In the genomic region with DNA sequence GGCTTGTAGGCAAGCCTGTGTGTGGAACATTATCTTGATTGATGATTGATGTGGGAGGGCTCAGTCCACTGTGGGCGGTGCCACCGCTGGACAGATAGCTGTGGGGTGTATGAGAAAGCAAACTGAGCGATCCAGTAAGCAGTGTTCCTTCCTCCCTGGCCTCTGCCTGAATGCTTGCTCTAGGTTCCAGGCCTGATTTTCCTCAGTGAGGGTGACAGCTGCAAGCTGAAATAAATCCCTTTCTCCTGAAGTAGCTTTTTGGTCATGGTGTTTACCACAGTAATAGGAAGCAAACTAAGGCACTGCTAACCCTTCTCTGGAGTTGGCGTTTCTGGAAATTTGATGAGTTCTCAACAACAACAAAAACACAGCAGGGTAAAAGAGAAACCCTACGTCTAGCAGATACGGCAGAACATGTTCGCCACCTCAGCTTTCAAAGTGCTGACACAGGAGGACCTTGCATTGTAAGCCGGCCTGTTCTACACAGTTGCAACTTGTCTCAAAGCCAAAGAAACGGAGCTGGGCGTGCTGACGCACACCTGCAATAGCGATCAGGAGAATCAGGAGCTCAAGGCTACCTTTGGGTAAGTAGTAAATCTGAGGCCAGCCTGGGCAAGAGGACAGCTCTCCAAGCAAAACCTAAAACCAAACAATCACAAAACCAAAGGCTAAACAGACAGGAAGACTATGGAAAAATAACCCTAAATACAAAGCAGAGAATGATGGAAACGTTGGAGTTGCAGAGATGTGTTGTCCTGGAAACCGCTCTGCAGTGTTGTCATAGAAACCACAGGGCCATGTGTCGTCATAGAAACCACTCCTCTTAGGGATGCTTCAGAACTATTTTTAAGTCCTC, we compare ENCODE assay signal across 13 mouse cellular contexts. TPM values are rescaled to one million over a fixed set of nuclear protein-coding genes. Genes with fewer than 3 reads are reported as not detected.
A peak's percentile ranks its signal among the peaks of the same experiment; 100 is the strongest.
DNase-seq lines count a peak whose midpoint lies in the region; ATAC-seq and TF ChIP-seq lines count a peak whose summit lies in the region.
"Had no signal": no experiment of that assay in that cellular context is flagged by ENCODE, and none has a peak within 500 bp of the region (broad histone marks: within the 10 kb centered on the region; RNA-seq: fewer than 3 reads in every experiment).

No protein-coding gene starts in this region.

- no peaks in the 10 kb centered on the region for H3K27me3 ChIP-seq in limb, embryonic 13.5 days
- H3K27me3 ChIP-seq in limb, embryonic 10.5 days (ENCODE audit: low read depth, poor library complexity, severe bottlenecking), result no peaks in the 10 kb centered on the region
- H3K27me3 ChIP-seq in forebrain, postnatal 0 days (ENCODE audit: insufficient read depth, low read length), result no peaks in the 10 kb centered on the region
- no peaks in the 10 kb centered on the region for H3K27me3 ChIP-seq in intestine, embryonic 15.5 days (replicated peaks)

- no peak overlapping the region for H3K4me2 ChIP-seq in limb, embryonic 13.5 days (replicated peaks)
- H3K4me2 ChIP-seq in forebrain, postnatal 0 days (ENCODE audit: low read depth), result peak overlapping the region; percentile 37
- no peak overlapping the region for H3K4me2 ChIP-seq in intestine, embryonic 15.5 days (replicated peaks)
- H3K4me2 ChIP-seq: liver, embryonic 11.5 days had no signal

- peak; percentile 60; the same call in 1 of the 2 replicates for ATAC-seq in limb, embryonic 13.5 days (ENCODE audit: low FRiP score, low read depth)
- ATAC-seq in forebrain, postnatal 0 days, result peak; percentile 84
- ATAC-seq in intestine, embryonic 15.5 days, result no peak

- H3K27ac ChIP-seq in limb, embryonic 13.5 days, result peak overlapping the region; percentile 6; the same call in 1 of the 2 replicates
- H3K27ac ChIP-seq in limb, embryonic 10.5 days, result no peak overlapping the region
- peak overlapping the region; percentile 96 for H3K27ac ChIP-seq in forebrain, postnatal 0 days (ENCODE audit: low read depth, low read length)
- H3K27ac ChIP-seq in olfactory bulb, adult 2 months (ENCODE audit: insufficient read depth, low read depth, low read length), result peak overlapping the region; percentile 95
- H3K27ac ChIP-seq in intestine, embryonic 15.5 days, result no peak overlapping the region
- H3K27ac ChIP-seq: heart, adult 2 months had no signal

- H3K9me3 ChIP-seq in limb, embryonic 13.5 days, result 0 out of 2 replicates have a peak, but pooled peaks cover 6% of the 10 kb centered on the region
- no peaks in the 10 kb centered on the region for H3K9me3 ChIP-seq in limb, embryonic 10.5 days (replicated peaks)
- no peaks in the 10 kb centered on the region for H3K9me3 ChIP-seq in forebrain, postnatal 0 days (ENCODE audit: low read length)
- H3K9me3 ChIP-seq in intestine, embryonic 15.5 days, result no peaks in the 10 kb centered on the region

- TF ChIP-seq POLR2A in olfactory bulb, adult 2 months (IDR thresholded peaks at IDR 0.05; ENCODE audit: insufficient read depth, low read depth, low read length), result no peak

- intact Hi-C loops in heart, postnatal 25 days (cut with DNase I), result no loop called here

- TF ChIP-seq CTCF in forebrain, postnatal 0 days (IDR thresholded peaks at IDR 0.05; ENCODE audit: low read depth), result no peak
- no peak for TF ChIP-seq CTCF in olfactory bulb, adult 2 months (IDR thresholded peaks at IDR 0.05; ENCODE audit: insufficient read depth, low read depth, low read length)

- peaks cover 9% of the 10 kb centered on the region for H3K4me1 ChIP-seq in limb, embryonic 13.5 days
- peaks cover 8% of the 10 kb centered on the region for H3K4me1 ChIP-seq in limb, embryonic 10.5 days
- H3K4me1 ChIP-seq in forebrain, postnatal 0 days (ENCODE audit: insufficient read depth), result peaks cover 30% of the 10 kb centered on the region
- H3K4me1 ChIP-seq in olfactory bulb, adult 2 months (ENCODE audit: control insufficient read depth, insufficient read depth, low read length), result peaks cover 39% of the 10 kb centered on the region
- no peaks in the 10 kb centered on the region for H3K4me1 ChIP-seq in intestine, embryonic 15.5 days (replicated peaks)

- H3K36me3 ChIP-seq in limb, embryonic 13.5 days, result no peaks in the 10 kb centered on the region
- no peaks in the 10 kb centered on the region for H3K36me3 ChIP-seq in limb, embryonic 10.5 days
- no peaks in the 10 kb centered on the region for H3K36me3 ChIP-seq in forebrain, postnatal 0 days (ENCODE audit: insufficient read depth)
- no peaks in the 10 kb centered on the region for H3K36me3 ChIP-seq in intestine, embryonic 15.5 days

- 57% methylated on average over 15 of the region's 15 CpGs for WGBS in limb, embryonic 13.5 days
- 78% methylated on average over 15 of the region's 15 CpGs for WGBS in limb, embryonic 10.5 days
- 24% methylated on average over 15 of the region's 15 CpGs for WGBS in forebrain, postnatal 0 days
- WGBS in olfactory bulb, adult 2 months, result 27% methylated on average over 15 of the region's 15 CpGs
- WGBS in intestine, embryonic 15.5 days, result 73% methylated on average over 15 of the region's 15 CpGs

- H3K9ac ChIP-seq in limb, embryonic 13.5 days, result no peak overlapping the region
- peak overlapping the region; percentile 33; the same call in 1 of the 2 replicates for H3K9ac ChIP-seq in forebrain, postnatal 0 days
- H3K9ac ChIP-seq in intestine, embryonic 15.5 days, result no peak overlapping the region

- H3K4me3 ChIP-seq in limb, embryonic 13.5 days, result no peak overlapping the region
- no peak overlapping the region for H3K4me3 ChIP-seq in limb, embryonic 10.5 days
- H3K4me3 ChIP-seq in forebrain, postnatal 0 days (ENCODE audit: low read depth, low read length), result no peak overlapping the region
- no peak overlapping the region for H3K4me3 ChIP-seq in olfactory bulb, adult 2 months (ENCODE audit: insufficient read depth, low read depth, low read length)
- H3K4me3 ChIP-seq in intestine, embryonic 15.5 days (replicated peaks), result no peak overlapping the region
- H3K4me3 ChIP-seq: heart, adult 2 months had no signal

- no peak for DNase-seq in limb, embryonic 10.5 days (ENCODE audit: low spot score)
- DNase-seq in forebrain, postnatal 0 days, result peak; percentile 89
- DNase-seq in left cerebral cortex, adult 9 months (ENCODE audit: low spot score in 2 of 2), result peak; percentile 75 to 77
- no peak for DNase-seq in cerebellum, adult 8-10 months
- no peak for DNase-seq in heart, postnatal 25 days (ENCODE audit: low spot score)
- DNase-seq: adrenal gland, adult 2 months; heart, adult 2 months; kidney, adult 8-10 months had no signal

RNA-seq across cellular contexts. Expression of a gene that starts 2.8 kb away (rescaled TPM):
- polyA plus RNA-seq in limb, embryonic 13.5 days (2015; fragmentation: Nextera tagmentation; extraction: Ambion mirVana), result 1.00 and 1.0 TPM in 2 replicates
- 0.79 and 1.5 TPM in 2 replicates for polyA plus RNA-seq in limb, embryonic 10.5 days (2016; fragmentation: Nextera tagmentation; extraction: Ambion mirVana)
- 53.4 and 64.8 TPM in 2 replicates for total RNA-seq in forebrain, postnatal 0 days (2014; rRNA removed)
- 51.1 and 61.5 TPM in 2 replicates for polyA plus RNA-seq in forebrain, postnatal 0 days (2015; fragmentation: Nextera tagmentation; extraction: Ambion mirVana)
- not detected in 2 replicates for polyA plus RNA-seq in olfactory bulb, adult 2 months (2012; ENCODE audit: insufficient read depth, insufficient read length, low replicate concordance, missing spikeins)
- polyA plus RNA-seq in intestine, embryonic 15.5 days (2015; fragmentation: Nextera tagmentation; extraction: Ambion mirVana), result 3.0 and 3.1 TPM in 2 replicates
- total RNA-seq in heart, postnatal 25 days (2021), result not detected
- total RNA-seq: megakaryocyte, adult 5-6 weeks had no signal

RNA-seq across cellular contexts. Expression of a gene that starts 12.2 kb away (rescaled TPM):
- polyA plus RNA-seq in limb, embryonic 13.5 days (2015; fragmentation: Nextera tagmentation; extraction: Ambion mirVana), result 22.7 and 23.4 TPM in 2 replicates
- 2.6 and 5.7 TPM in 2 replicates for polyA plus RNA-seq in limb, embryonic 10.5 days (2016; fragmentation: Nextera tagmentation; extraction: Ambion mirVana)
- 98.9 and 133 TPM in 2 replicates for total RNA-seq in forebrain, postnatal 0 days (2014; rRNA removed)
- polyA plus RNA-seq in forebrain, postnatal 0 days (2015; fragmentation: Nextera tagmentation; extraction: Ambion mirVana), result 87.5 and 134 TPM in 2 replicates
- not detected in 2 replicates for polyA plus RNA-seq in olfactory bulb, adult 2 months (2012; ENCODE audit: insufficient read depth, insufficient read length, low replicate concordance, missing spikeins)
- 8.1 and 8.3 TPM in 2 replicates for polyA plus RNA-seq in intestine, embryonic 15.5 days (2015; fragmentation: Nextera tagmentation; extraction: Ambion mirVana)
- 1 to 10 TPM; 3.7 to 4.1 TPM for total RNA-seq in heart, postnatal 25 days (2021)
- total RNA-seq: megakaryocyte, adult 5-6 weeks had no signal

RNA-seq across cellular contexts. Expression of a gene that starts 26.2 kb away (rescaled TPM):
- 0.27 and 0.31 TPM in 2 replicates for polyA plus RNA-seq in limb, embryonic 13.5 days (2015; fragmentation: Nextera tagmentation; extraction: Ambion mirVana)
- 0.96 and 0.98 TPM in 2 replicates for polyA plus RNA-seq in limb, embryonic 10.5 days (2016; fragmentation: Nextera tagmentation; extraction: Ambion mirVana)
- 34.9 and 40.0 TPM in 2 replicates for total RNA-seq in forebrain, postnatal 0 days (2014; rRNA removed)
- 4.0 and 5.9 TPM in 2 replicates for polyA plus RNA-seq in forebrain, postnatal 0 days (2015; fragmentation: Nextera tagmentation; extraction: Ambion mirVana)
- polyA plus RNA-seq in olfactory bulb, adult 2 months (2012; ENCODE audit: insufficient read depth, insufficient read length, low replicate concordance, missing spikeins), result not detected in 2 replicates
- polyA plus RNA-seq in intestine, embryonic 15.5 days (2015; fragmentation: Nextera tagmentation; extraction: Ambion mirVana), result 0.28 and 0.44 TPM in 2 replicates
- total RNA-seq in heart, postnatal 25 days (2021), result not detected
- total RNA-seq: heart, adult 2 months had no signal
- polyA plus RNA-seq: heart, adult 2 months had no signal

RNA-seq across cellular contexts. Expression of a gene that starts 32.7 kb away (rescaled TPM):
- 103 and 115 TPM in 2 replicates for polyA plus RNA-seq in limb, embryonic 13.5 days (2015; fragmentation: Nextera tagmentation; extraction: Ambion mirVana)
- 127 and 134 TPM in 2 replicates for polyA plus RNA-seq in limb, embryonic 10.5 days (2016; fragmentation: Nextera tagmentation; extraction: Ambion mirVana)
- 1,323 and 1,444 TPM in 2 replicates for total RNA-seq in forebrain, postnatal 0 days (2014; rRNA removed)
- polyA plus RNA-seq in forebrain, postnatal 0 days (2015; fragmentation: Nextera tagmentation; extraction: Ambion mirVana), result 403 and 424 TPM in 2 replicates
- polyA plus RNA-seq in olfactory bulb, adult 2 months (2012; ENCODE audit: insufficient read depth, insufficient read length, low replicate concordance, missing spikeins), result 1,020 and 1,388 TPM in 2 replicates
- 137 and 140 TPM in 2 replicates for polyA plus RNA-seq in intestine, embryonic 15.5 days (2015; fragmentation: Nextera tagmentation; extraction: Ambion mirVana)
- total RNA-seq in heart, postnatal 25 days (2021), result 100 to 1,000 TPM; 196 to 203 TPM

RNA-seq across cellular contexts. Expression of a gene that starts 35.9 kb away (rescaled TPM):
- polyA plus RNA-seq in limb, embryonic 13.5 days (2015; fragmentation: Nextera tagmentation; extraction: Ambion mirVana), result 33.0 and 33.1 TPM in 2 replicates
- polyA plus RNA-seq in limb, embryonic 10.5 days (2016; fragmentation: Nextera tagmentation; extraction: Ambion mirVana), result 13.7 and 13.8 TPM in 2 replicates
- total RNA-seq in forebrain, postnatal 0 days (2014; rRNA removed), result 4.0 and 5.2 TPM in 2 replicates
- polyA plus RNA-seq in forebrain, postnatal 0 days (2015; fragmentation: Nextera tagmentation; extraction: Ambion mirVana), result 1.5 and 2.0 TPM in 2 replicates
- not detected in 2 replicates for polyA plus RNA-seq in olfactory bulb, adult 2 months (2012; ENCODE audit: insufficient read depth, insufficient read length, low replicate concordance, missing spikeins)
- polyA plus RNA-seq in intestine, embryonic 15.5 days (2015; fragmentation: Nextera tagmentation; extraction: Ambion mirVana), result 28.1 and 29.0 TPM in 2 replicates
- 1 to 10 TPM; 5.2 to 6.5 TPM for total RNA-seq in heart, postnatal 25 days (2021)

Comparison
In these comparisons a context has a peak if more than half of its experiments do, and no peak if none do; other contexts are left out.
1. H3K27ac ChIP-seq: peak in limb, embryonic 13.5 days (single experiment), forebrain, postnatal 0 days (single experiment) and olfactory bulb, adult 2 months (single experiment); none in limb, embryonic 10.5 days (single experiment) and intestine, embryonic 15.5 days (single experiment).
2. DNase-seq: peak in forebrain, postnatal 0 days (single experiment) and left cerebral cortex, adult 9 months (2 of 2); none in limb, embryonic 10.5 days (single experiment), cerebellum, adult 8-10 months (single experiment) and heart, postnatal 25 days (single experiment).